Mouse (Mus musculus): ENCODE measurements around the gene Zfp606.

Zfp606 gene

DNA sequence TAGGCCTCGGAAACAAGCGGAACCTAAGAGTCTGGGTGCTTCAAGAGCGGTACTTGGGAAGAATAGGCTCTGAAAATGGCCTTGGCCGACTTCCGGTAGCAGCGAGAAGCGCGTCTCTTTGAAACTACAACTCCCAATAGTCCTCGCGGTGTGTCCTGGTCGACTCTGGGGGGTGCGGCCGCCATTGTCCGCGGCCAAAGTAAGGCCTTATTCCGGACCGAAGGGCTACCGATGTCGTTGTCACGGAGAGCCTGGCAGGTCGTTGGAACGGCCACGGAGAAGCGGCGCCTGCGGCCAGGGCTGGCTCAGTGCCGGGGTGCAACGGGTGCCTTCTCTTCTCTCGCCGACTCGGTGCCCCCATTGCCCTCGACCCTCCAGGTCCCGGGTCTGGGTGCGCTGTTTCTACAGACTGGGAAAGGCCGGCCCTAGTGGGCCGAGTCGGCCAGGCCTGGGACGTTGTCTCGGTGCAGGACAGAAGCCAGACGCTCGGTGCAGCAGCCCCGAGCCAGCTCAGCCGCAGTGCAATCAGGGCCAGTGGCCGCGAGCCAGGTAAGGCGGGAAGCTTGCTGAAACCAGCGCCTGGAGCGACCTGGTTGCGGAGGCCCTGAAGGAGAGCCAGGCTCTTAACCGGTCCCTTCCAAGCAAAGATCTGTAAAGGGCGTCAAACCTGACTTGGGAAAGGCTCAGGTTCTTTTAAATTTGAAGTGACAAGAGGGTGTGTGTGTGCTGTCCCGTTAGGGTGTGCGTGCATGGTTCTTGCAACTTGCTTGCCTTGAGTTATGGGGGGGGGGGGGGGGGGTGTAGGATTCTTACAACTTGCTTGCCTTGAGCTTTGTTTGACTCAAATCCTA, at the start of gene Zfp606:
Gene Zfp606, plus strand, starts transcription at position 136 of the 851 bp plus-strand sequence.
- DNase-seq (ENCODE audit: low spot score), result peak; percentile 72

DNA sequence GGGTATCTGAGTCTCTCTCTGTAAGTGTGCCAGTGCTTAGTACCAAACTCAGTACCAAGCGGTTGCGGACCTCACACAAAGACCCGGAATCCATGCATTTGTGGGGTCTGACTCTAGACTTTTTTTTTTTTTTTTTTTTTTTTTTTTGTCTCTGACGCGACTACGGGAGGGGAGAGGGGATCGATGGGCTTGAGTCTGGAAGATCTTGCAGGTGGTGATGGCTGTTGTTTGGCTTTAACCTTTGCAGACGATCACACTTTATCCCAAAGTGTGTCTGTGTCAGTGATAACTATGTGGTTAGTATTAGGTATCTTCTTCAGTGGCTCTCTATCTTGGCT, 885 bp downstream of the Zfp606 start:
- DNase-seq (ENCODE audit: low spot score), result no peak

GRCm38 (mm10) chr7:12479525-12479924, 1.4 kb downstream of the Zfp606 start:
- DNase-seq (ENCODE audit: low spot score), result no peak

GRCm38 (mm10) chr7:12483771-12484170, 5.7 kb downstream of the Zfp606 start:
- no peak for DNase-seq (ENCODE audit: low spot score)

GRCm38 (mm10) chr7:12485956-12486355, 7.9 kb downstream of the Zfp606 start:
- DNase-seq (ENCODE audit: low spot score), result no peak

DNA sequence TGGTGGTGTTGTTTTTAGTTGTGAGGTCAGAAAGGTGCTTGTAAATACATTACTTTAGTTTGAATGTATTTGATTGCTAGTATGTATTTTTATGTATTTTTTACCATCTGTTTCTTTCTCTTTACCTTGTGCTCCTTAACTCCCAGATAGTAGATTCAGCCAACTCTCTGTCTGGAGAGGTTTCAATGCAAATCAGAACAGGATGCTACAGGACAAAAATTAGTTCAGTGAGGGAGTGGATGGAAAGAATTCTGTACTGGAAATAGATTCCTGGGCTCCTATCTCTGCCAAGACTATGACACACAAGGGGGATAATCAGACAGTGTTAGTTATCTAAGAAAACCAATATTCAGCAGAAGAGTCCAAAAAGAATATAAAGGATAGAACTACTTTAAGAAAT, 8.6 kb downstream of the Zfp606 start:
- no peak for DNase-seq (ENCODE audit: low spot score)

GRCm38 (mm10) chr7:12510913-12511312, 32.8 kb downstream of the Zfp606 start:
- DNase-seq (ENCODE audit: low spot score), result no peak

DNA sequence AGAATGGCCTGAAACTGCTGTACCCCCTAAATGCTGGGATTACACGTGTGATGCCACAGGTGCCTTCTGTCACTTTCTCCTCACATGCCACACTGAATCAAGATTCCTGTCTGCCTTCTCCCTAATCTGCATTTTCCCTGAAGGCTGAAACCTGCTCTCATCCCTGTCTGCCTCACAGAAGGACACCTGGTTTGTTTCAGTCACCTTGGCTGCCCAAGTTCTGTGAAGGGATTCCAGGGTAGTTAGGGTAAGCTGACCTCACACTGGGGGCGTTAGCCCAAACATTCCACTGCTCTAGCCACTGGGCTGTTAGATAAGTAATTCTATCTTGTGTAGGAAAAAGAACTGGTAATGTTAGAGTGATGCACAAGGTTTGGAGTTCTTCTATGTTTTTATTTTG, 34.1 kb downstream of the Zfp606 start, which contains the start of gene 2900092C05Rik:
Gene 2900092C05Rik, plus strand, starts transcription at position 301 of the 400 bp plus-strand sequence.
- no peak for DNase-seq (ENCODE audit: low spot score)

All from ovary, postnatal 10 days (tissue).